Mouse (Mus musculus) thymus, adult 2 months (tissue): ENCODE measurements around the gene Tmem158. TPM values are rescaled to one million over a fixed set of nuclear protein-coding genes. Genes with fewer than 3 reads are reported as not detected.
A peak's percentile ranks its signal among the peaks of the same experiment; 100 is the strongest.

Experiments used
- DNase-seq: peaks from one replicate; pipeline ENCODE4 v3.0.0; 2021
- H3K27ac ChIP-seq: fragments of 200-500 bp; 2 replicates; pipeline ENCODE4 v1.5.1; 2012; ENCODE audit warnings: low read length, control low read depth; ENCODE audit not compliant: control insufficient read depth, insufficient read depth
- H3K27me3 ChIP-seq: fragments of 200-500 bp; 2 replicates; pipeline ENCODE4 v1.6.1; 2012; ENCODE audit warnings: mild to moderate bottlenecking, low read length, moderate library complexity, mixed read lengths; ENCODE audit not compliant: control insufficient read depth, insufficient read depth
- H3K36me3 ChIP-seq: fragments of 200-500 bp; 2 replicates; pipeline ENCODE4 v1.6.1; 2012; ENCODE audit warnings: mild to moderate bottlenecking, low read length, moderate library complexity; ENCODE audit not compliant: control insufficient read depth, insufficient read depth
- H3K4me1 ChIP-seq: fragments of 200-500 bp; replicated peaks from 2 replicates; pipeline ENCODE4 v1.6.1; 2012; ENCODE audit warnings: low read length; ENCODE audit not compliant: control insufficient read depth, insufficient read depth
- H3K4me3 ChIP-seq: fragments of 200-500 bp; 2 replicates; pipeline ENCODE4 v1.5.1; 2012; ENCODE audit warnings: mild to moderate bottlenecking, low read length, control low read depth, moderate library complexity; ENCODE audit not compliant: control insufficient read depth, insufficient read depth
- CTCF ChIP-seq: fragments of 200-500 bp; IDR thresholded peaks from 2 replicates; pipeline ENCODE4 v1.5.1; 2012; ENCODE audit warnings: mild to moderate bottlenecking, control low read depth, low read length, moderate library complexity, borderline replicate concordance; ENCODE audit not compliant: control insufficient read depth, poor library complexity, insufficient read depth; ENCODE audit errors: extremely low read depth
- POLR2A ChIP-seq: fragments of 200-500 bp; IDR thresholded peaks from 2 replicates; pipeline ENCODE4 v1.6.1; 2012; ENCODE audit warnings: mild to moderate bottlenecking, low read length, control low read depth, moderate library complexity; ENCODE audit not compliant: control insufficient read depth, poor library complexity, insufficient read depth; ENCODE audit errors: extremely low read depth
- WGBS: fragments of 180-500 bp; shearing (Covaris S2); methylation state at CpG from one replicate; pipeline ENCODE4 v1.1.7; 2018; 5-methylcytosine and 5-hydroxymethylcytosine counted together
- polyA plus RNA-seq: library from polyadenylated mRNA; depleted of rRNA; stranded (reverse); fragments of >200 nt; gene quantifications from 2 replicates; pipeline ENCODE4 v1.2.3, GENCODE M21; 2012

Gene Tmem158
- polyA plus RNA-seq, 1 experiment: 14.1 TPM

GRCm38 (mm10) chr9:123273876-123274275 lies 13.3 kb upstream of the Tmem158 start:
- no peak overlapping the region for H3K27ac ChIP-seq
- WGBS: 35% methylated on average over 2 of the region's 2 CpGs
- DNase-seq: no peak
- H3K4me1 ChIP-seq: peaks cover 7% of the 10 kb centered on the region; the same call in 1 of the 2 replicates
- TF ChIP-seq POLR2A (no peak), CTCF (no peak)
- no peak overlapping the region for H3K4me3 ChIP-seq
- H3K27me3 ChIP-seq: no peaks in the 10 kb centered on the region
- H3K36me3 ChIP-seq: no peaks in the 10 kb centered on the region

GRCm38 (mm10) chr9:123271552-123271951 lies 11.0 kb upstream of the Tmem158 start:
- TF ChIP-seq CTCF (no peak), POLR2A (no peak)
- H3K36me3 ChIP-seq: no peaks in the 10 kb centered on the region
- peak overlapping the region; percentile 24 for H3K27ac ChIP-seq
- DNase-seq: no peak
- WGBS: 29% methylated on average over 4 of the region's 4 CpGs
- peaks cover 7% of the 10 kb centered on the region; the same call in 1 of the 2 replicates for H3K4me1 ChIP-seq
- no peak overlapping the region for H3K4me3 ChIP-seq
- no peaks in the 10 kb centered on the region for H3K27me3 ChIP-seq

GRCm38 (mm10) chr9:123269906-123270558 lies 9.5 kb upstream of the Tmem158 start:
- Histone ChIP-seq H3K27me3 (no peaks in the 10 kb centered on the region), H3K4me3 (no peak overlapping the region), H3K4me1 (peaks cover 7% of the 10 kb centered on the region; the same call in 1 of the 2 replicates), H3K36me3 (no peaks in the 10 kb centered on the region), H3K27ac (no peak overlapping the region)
- TF ChIP-seq POLR2A (no peak), CTCF (no peak)
- DNase-seq: no peak
- 54% methylated on average over 2 of the region's 2 CpGs for WGBS

- DNase-seq: no peak
These were observed 511 bp downstream of the Tmem158 start for GRCm38 (mm10) chr9:123259896-123260610.

GRCm38 (mm10) chr9:123259461-123259895 lies 1.1 kb downstream of the Tmem158 start:
- Histone ChIP-seq H3K36me3 (no peaks in the 10 kb centered on the region), H3K27ac (no peak overlapping the region), H3K4me3 (peak overlapping the region; percentile 77), H3K4me1 (peaks cover 12% of the 10 kb centered on the region), H3K27me3 (peaks cover 6% of the 10 kb centered on the region; the same call in 1 of the 2 replicates)
- WGBS: 3% methylated on average over 45 of the region's 45 CpGs
- DNase-seq: peak; percentile 46
- TF ChIP-seq CTCF (0 out of 2 replicates have a peak, but pooled peaks have one; percentile 34), POLR2A (no peak)

More at GRCm38 (mm10) chr9:123259896-123260610, 511 bp downstream of the Tmem158 start:
- H3K27ac ChIP-seq: no peak overlapping the region
- peaks cover 12% of the 10 kb centered on the region for H3K4me1 ChIP-seq
- WGBS: under 1% methylated on average over 92 of the region's 92 CpGs
- peak overlapping the region; percentile 77 for H3K4me3 ChIP-seq
- TF ChIP-seq POLR2A: no peak
- TF ChIP-seq CTCF: no peak
- H3K27me3 ChIP-seq: peaks cover 6% of the 10 kb centered on the region; the same call in 1 of the 2 replicates
- H3K36me3 ChIP-seq: no peaks in the 10 kb centered on the region

GRCm38 (mm10) chr9:123258796-123259195 lies 1.8 kb downstream of the Tmem158 start:
- Histone ChIP-seq H3K4me3 (no peak overlapping the region), H3K27ac (no peak overlapping the region), H3K27me3 (peaks cover 6% of the 10 kb centered on the region; the same call in 1 of the 2 replicates), H3K36me3 (no peaks in the 10 kb centered on the region), H3K4me1 (peaks cover 12% of the 10 kb centered on the region)
- WGBS: 77% methylated on average over 10 of the region's 10 CpGs
- DNase-seq: no peak
- no peak for TF ChIP-seq CTCF
- TF ChIP-seq POLR2A: no peak
